Mouse (Mus musculus) liver, embryonic 12.5 days (tissue): ENCODE measurements at regions not wholly inside any gene's neighbourhood (a gene's known extent, or its start where the extent isn't known, plus 50 kb on each side); places are given as distances from the start of the nearest gene placed in this dataset.

ENCODE experiments used
- ATAC-seq: fragments of 200-750 bp; cut with Nextera tagmentation; 2 replicates; pipeline ENCODE4 v1.8.0; 2017; ENCODE audit warnings: moderate number of reproducible peaks, mild to moderate bottlenecking, moderate library complexity
- H3K27ac ChIP-seq: fragments of 300-500 bp; sonication (generic); 2 replicates; pipeline ENCODE4 v1.5.1; 2016; ENCODE audit warnings: mild to moderate bottlenecking
- H3K27me3 ChIP-seq: fragments of 300-500 bp; sonication (generic); replicated peaks from 2 replicates; pipeline ENCODE4 v1.6.1; 2016; ENCODE audit warnings: mild to moderate bottlenecking, moderate library complexity
- H3K36me3 ChIP-seq: fragments of 300-500 bp; sonication (generic); 2 replicates; pipeline ENCODE4 v1.6.1; 2016; ENCODE audit warnings: mild to moderate bottlenecking, moderate library complexity
- H3K4me1 ChIP-seq: fragments of 300-500 bp; sonication (generic); 2 replicates; pipeline ENCODE4 v1.6.1; 2016
- H3K4me2 ChIP-seq: fragments of 300-500 bp; sonication (generic); 2 replicates; pipeline ENCODE4 v1.6.1; 2016; ENCODE audit warnings: mild to moderate bottlenecking, moderate library complexity
- H3K4me3 ChIP-seq: fragments of 300-500 bp; sonication (generic); 2 replicates; pipeline ENCODE4 v1.5.1; 2016; ENCODE audit warnings: mild to moderate bottlenecking, moderate library complexity
- H3K9ac ChIP-seq: fragments of 300-500 bp; sonication (generic); 2 replicates; pipeline ENCODE4 v1.6.1; 2016; ENCODE audit warnings: mild to moderate bottlenecking, moderate library complexity
- H3K9me3 ChIP-seq: fragments of 300-500 bp; sonication (generic); replicated peaks from 2 replicates; pipeline ENCODE4 v1.6.1; 2016; ENCODE audit warnings: mild to moderate bottlenecking, moderate library complexity
- WGBS: fragments of 180-500 bp; shearing (Covaris S2); methylation state at CpG from one replicate; pipeline ENCODE4 v1.1.7; 2016; ENCODE audit not compliant: insufficient replicate concordance; 5-methylcytosine and 5-hydroxymethylcytosine counted together

- H3K27ac ChIP-seq = no peak overlapping the region
- H3K9me3 ChIP-seq = no peaks in the 10 kb centered on the region
- ATAC-seq = no peak
- no peaks in the 10 kb centered on the region for H3K36me3 ChIP-seq
- H3K9ac ChIP-seq = no peak overlapping the region
- no peak overlapping the region for H3K4me3 ChIP-seq
- H3K4me2 ChIP-seq = no peak overlapping the region
- H3K4me1 ChIP-seq = no peaks in the 10 kb centered on the region
- 67% methylated on average over 7 of the region's 7 CpGs for WGBS
- H3K27me3 ChIP-seq = no peaks in the 10 kb centered on the region
Measured at GRCm38 (mm10) chr12:27018366-27018765, 324.0 kb downstream of the Sox11 start.

GRCm38 (mm10) chr12:26999287-26999686, 343.1 kb downstream of the Sox11 start:
- Histone ChIP-seq H3K27me3 (no peaks in the 10 kb centered on the region), H3K9me3 (no peaks in the 10 kb centered on the region), H3K4me2 (no peak overlapping the region), H3K4me1 (no peaks in the 10 kb centered on the region), H3K9ac (no peak overlapping the region), H3K4me3 (no peak overlapping the region), H3K27ac (no peak overlapping the region), H3K36me3 (no peaks in the 10 kb centered on the region)
- no peak for ATAC-seq

GRCm38 (mm10) chr12:26976284-26977065, 365.9 kb downstream of the Sox11 start:
- no peaks in the 10 kb centered on the region for H3K9me3 ChIP-seq
- no peaks in the 10 kb centered on the region for H3K4me1 ChIP-seq
- H3K4me2 ChIP-seq = no peak overlapping the region
- no peak overlapping the region for H3K4me3 ChIP-seq
- ATAC-seq = no peak
- no peak overlapping the region for H3K9ac ChIP-seq
- no peak overlapping the region for H3K27ac ChIP-seq
- 59% methylated on average over 8 of the region's 8 CpGs for WGBS
- no peaks in the 10 kb centered on the region for H3K36me3 ChIP-seq
- no peaks in the 10 kb centered on the region for H3K27me3 ChIP-seq

- no peaks in the 10 kb centered on the region for H3K27me3 ChIP-seq
- ATAC-seq = no peak
- H3K9me3 ChIP-seq = no peaks in the 10 kb centered on the region
- no peaks in the 10 kb centered on the region for H3K36me3 ChIP-seq
- H3K4me3 ChIP-seq = no peak overlapping the region
- 45% methylated on average over 4 of the region's 4 CpGs for WGBS
- H3K4me2 ChIP-seq = no peak overlapping the region
- H3K4me1 ChIP-seq = no peaks in the 10 kb centered on the region
- H3K9ac ChIP-seq = no peak overlapping the region
- no peak overlapping the region for H3K27ac ChIP-seq
Measured at GRCm38 (mm10) chr12:26972495-26973113, 369.8 kb downstream of the Sox11 start.

GRCm38 (mm10) chr12:26967018-26967737, 375.2 kb downstream of the Sox11 start:
- no peak for ATAC-seq
- H3K27me3 ChIP-seq = no peaks in the 10 kb centered on the region
- H3K4me1 ChIP-seq = no peaks in the 10 kb centered on the region
- no peak overlapping the region for H3K9ac ChIP-seq
- no peaks in the 10 kb centered on the region for H3K36me3 ChIP-seq
- no peak overlapping the region for H3K27ac ChIP-seq
- no peak overlapping the region for H3K4me3 ChIP-seq
- 57% methylated on average over 16 of the region's 16 CpGs for WGBS
- no peaks in the 10 kb centered on the region for H3K9me3 ChIP-seq
- H3K4me2 ChIP-seq = no peak overlapping the region

- ATAC-seq = no peak
- H3K9ac ChIP-seq = no peak overlapping the region
- no peaks in the 10 kb centered on the region for H3K36me3 ChIP-seq
Measured at GRCm38 (mm10) chr12:26963917-26964316, 378.5 kb downstream of the Sox11 start.

GRCm38 (mm10) chr12:26939831-26940230, 402.5 kb downstream of the Sox11 start:
- Histone ChIP-seq H3K4me3 (no peak overlapping the region), H3K9ac (no peak overlapping the region), H3K4me2 (no peak overlapping the region), H3K9me3 (no peaks in the 10 kb centered on the region), H3K27ac (no peak overlapping the region), H3K4me1 (no peaks in the 10 kb centered on the region), H3K27me3 (no peaks in the 10 kb centered on the region), H3K36me3 (no peaks in the 10 kb centered on the region)
- ATAC-seq = no peak
- 49% methylated on average over 2 of the region's 2 CpGs for WGBS

More at GRCm38 (mm10) chr12:26963917-26964316, 378.5 kb downstream of the Sox11 start:
- Histone ChIP-seq H3K27ac (no peak overlapping the region), H3K4me2 (no peak overlapping the region), H3K4me3 (no peak overlapping the region), H3K4me1 (no peaks in the 10 kb centered on the region), H3K27me3 (no peaks in the 10 kb centered on the region), H3K9me3 (no peaks in the 10 kb centered on the region)

- no peak for ATAC-seq
- Histone ChIP-seq H3K9me3 (no peaks in the 10 kb centered on the region), H3K4me1 (no peaks in the 10 kb centered on the region), H3K27ac (no peak overlapping the region), H3K36me3 (no peaks in the 10 kb centered on the region), H3K27me3 (no peaks in the 10 kb centered on the region), H3K9ac (no peak overlapping the region), H3K4me2 (no peak overlapping the region), H3K4me3 (no peak overlapping the region)
- 56% methylated on average over 3 of the region's 3 CpGs for WGBS
Measured at GRCm38 (mm10) chr12:26937836-26938235, 404.5 kb downstream of the Sox11 start.

GRCm38 (mm10) chr12:26936696-26937458, 405.5 kb downstream of the Sox11 start:
- H3K27me3 ChIP-seq = no peaks in the 10 kb centered on the region
- no peak overlapping the region for H3K4me3 ChIP-seq
- H3K9ac ChIP-seq = no peak overlapping the region
- H3K36me3 ChIP-seq = no peaks in the 10 kb centered on the region
- no peak overlapping the region for H3K27ac ChIP-seq
- no peak overlapping the region for H3K4me2 ChIP-seq
- H3K9me3 ChIP-seq = no peaks in the 10 kb centered on the region
- 58% methylated on average over 5 of the region's 5 CpGs for WGBS
- no peaks in the 10 kb centered on the region for H3K4me1 ChIP-seq
- no peak for ATAC-seq

- H3K4me1 ChIP-seq = no peaks in the 10 kb centered on the region
- no peaks in the 10 kb centered on the region for H3K9me3 ChIP-seq
- H3K4me2 ChIP-seq = no peak overlapping the region
- WGBS = 59% methylated on average over 7 of the region's 7 CpGs
- no peak overlapping the region for H3K9ac ChIP-seq
- H3K4me3 ChIP-seq = no peak overlapping the region
- no peak for ATAC-seq
- no peaks in the 10 kb centered on the region for H3K27me3 ChIP-seq
- H3K36me3 ChIP-seq = no peaks in the 10 kb centered on the region
- H3K27ac ChIP-seq = no peak overlapping the region
Measured at GRCm38 (mm10) chr12:26930155-26930867, 412.1 kb downstream of the Sox11 start.

GRCm38 (mm10) chr12:26906126-26906525, 436.2 kb downstream of the Sox11 start:
- no peak overlapping the region for H3K9ac ChIP-seq
- no peak for ATAC-seq
- H3K27me3 ChIP-seq = no peaks in the 10 kb centered on the region
- no peaks in the 10 kb centered on the region for H3K4me1 ChIP-seq
- H3K36me3 ChIP-seq = no peaks in the 10 kb centered on the region
- no peaks in the 10 kb centered on the region for H3K9me3 ChIP-seq
- WGBS = 55% methylated on average over 1 of the region's 1 CpGs
- no peak overlapping the region for H3K4me3 ChIP-seq
- no peak overlapping the region for H3K4me2 ChIP-seq
- H3K27ac ChIP-seq = no peak overlapping the region
